Mouse (Mus musculus) olfactory bulb, adult 2 months (tissue): Measurements from ENCODE around the gene Tars2. TPM values are rescaled to one million over a fixed set of nuclear protein-coding genes. Genes with fewer than 3 reads are reported as not detected.

ENCODE experiments used
- H3K27ac ChIP-seq: fragments of 200-500 bp; 2 replicates; pipeline ENCODE4 v1.5.1; 2012; ENCODE audit warnings: low read depth, low read length; ENCODE audit not compliant: insufficient read depth
- H3K4me1 ChIP-seq: fragments of 200-500 bp; 2 replicates; pipeline ENCODE4 v1.6.1; 2012; ENCODE audit warnings: low read length; ENCODE audit not compliant: control insufficient read depth, insufficient read depth
- H3K4me3 ChIP-seq: fragments of 200-500 bp; 2 replicates; pipeline ENCODE4 v1.5.1; 2012; ENCODE audit warnings: mild to moderate bottlenecking, low read depth, low read length, moderate library complexity; ENCODE audit not compliant: insufficient read depth
- CTCF ChIP-seq: fragments of 200-500 bp; IDR thresholded peaks from 2 replicates; pipeline ENCODE4 v1.5.1; 2012; ENCODE audit warnings: low read depth, mild to moderate bottlenecking, low read length, moderate library complexity; ENCODE audit not compliant: insufficient read depth
- POLR2A ChIP-seq: fragments of 200-500 bp; IDR thresholded peaks from 2 replicates; pipeline ENCODE4 v1.6.1; 2012; ENCODE audit warnings: mild to moderate bottlenecking, low read depth, low read length, moderate library complexity; ENCODE audit not compliant: insufficient read depth
- WGBS: fragments of 180-500 bp; shearing (Covaris S2); methylation state at CpG from one replicate; pipeline ENCODE4 v1.1.7; 2018; 5-methylcytosine and 5-hydroxymethylcytosine counted together
- polyA plus RNA-seq: library from polyadenylated mRNA; stranded (reverse); fragments of >200 nt; gene quantifications from 2 replicates; pipeline ENCODE4 v1.2.4, GENCODE M21; 2012; ENCODE audit warnings: low replicate concordance; ENCODE audit not compliant: missing spikeins, insufficient read depth, insufficient read length

Gene Tars2
- polyA plus RNA-seq, 1 experiment, result not detected

DNA sequence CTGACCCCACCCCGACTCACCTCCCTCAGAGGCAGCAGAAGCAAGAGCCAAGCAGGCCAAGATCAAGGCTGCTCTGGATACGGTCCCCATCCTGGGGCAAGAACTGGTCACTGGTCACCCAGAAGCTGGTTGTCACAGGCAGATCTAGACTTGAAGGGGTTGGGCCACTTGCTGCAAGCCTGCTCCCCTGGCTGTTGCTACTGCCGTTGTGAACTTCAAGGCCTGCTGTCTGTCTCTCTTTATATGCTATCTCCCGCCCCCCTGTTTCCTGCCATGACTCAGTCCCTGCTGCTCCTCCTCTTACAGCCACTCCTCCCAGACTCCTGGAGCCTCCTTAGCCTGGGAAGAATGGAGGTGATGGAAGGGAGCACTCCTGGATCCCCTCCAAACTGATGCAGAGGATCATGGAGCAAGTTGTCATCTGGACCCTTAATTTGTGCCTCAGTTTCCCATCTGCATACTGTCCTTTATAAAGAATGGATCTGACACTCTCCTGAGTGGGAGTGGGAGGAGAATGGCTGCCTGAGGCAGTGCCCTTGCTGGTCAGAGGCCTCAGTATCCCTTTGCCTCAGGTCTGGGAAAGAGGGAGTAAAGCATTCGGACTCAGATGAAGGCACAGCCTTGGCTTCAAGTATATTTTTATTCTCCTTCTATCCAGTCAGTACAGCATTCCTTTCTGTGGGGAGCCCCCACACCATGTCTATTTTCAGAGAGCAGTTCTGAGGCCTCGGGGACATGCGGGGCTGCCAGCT, 20.5 kb downstream of the Tars2 start, which contains the start of gene Ecm1:
TSS of gene Ecm1 (minus strand) at position 217 of the 752 bp plus-strand sequence.
- H3K4me3 ChIP-seq, result no peak within 1 kb of the TSS
- TF ChIP-seq CTCF, result no peak
- TF ChIP-seq POLR2A, result no peak

DNA sequence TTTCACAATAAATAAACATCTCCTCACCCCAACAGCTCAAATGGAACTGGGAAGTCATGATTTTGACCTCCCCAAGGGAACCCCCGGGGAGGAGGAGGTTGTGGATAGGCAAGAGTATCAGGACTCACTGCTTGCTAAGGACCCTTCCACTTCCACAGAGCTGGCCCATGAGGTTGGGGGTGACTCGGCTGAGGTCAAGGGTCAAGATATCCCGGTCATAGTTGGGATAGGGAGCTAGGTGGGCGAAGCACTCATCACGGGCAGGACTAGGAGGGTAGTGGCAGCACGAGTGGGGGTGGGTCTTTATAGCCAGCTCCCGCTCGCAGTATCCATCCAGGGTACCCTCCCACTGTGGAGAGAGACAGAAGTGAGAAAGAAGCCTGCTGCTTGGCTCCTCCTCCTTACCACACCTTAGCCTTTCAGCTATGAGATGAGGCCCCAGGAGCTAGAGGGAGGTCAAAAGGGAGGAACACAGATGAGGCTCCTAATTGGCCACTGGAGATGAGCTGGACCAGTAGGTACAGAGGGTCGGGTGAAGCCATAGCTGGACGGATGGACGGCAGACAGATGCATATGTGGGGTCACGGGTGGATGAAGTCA, 24.8 kb downstream of the Tars2 start:
- 93% methylated on average over 12 of the region's 12 CpGs for WGBS
- no peak overlapping the region for H3K27ac ChIP-seq
- H3K4me3 ChIP-seq, result no peak overlapping the region
- no peak for TF ChIP-seq CTCF
- no peak for TF ChIP-seq POLR2A
- peaks cover 21% of the 10 kb centered on the region for H3K4me1 ChIP-seq

More for the DNA sequence above, 20.5 kb downstream of the Tars2 start, which contains the start of gene Ecm1:
- Histone ChIP-seq H3K27ac (no peak within 1 kb of the TSS), H3K4me1 (peaks cover 17% of the 10 kb centered on the region)
- 68% methylated on average over 7 of the region's 7 CpGs for WGBS

DNA sequence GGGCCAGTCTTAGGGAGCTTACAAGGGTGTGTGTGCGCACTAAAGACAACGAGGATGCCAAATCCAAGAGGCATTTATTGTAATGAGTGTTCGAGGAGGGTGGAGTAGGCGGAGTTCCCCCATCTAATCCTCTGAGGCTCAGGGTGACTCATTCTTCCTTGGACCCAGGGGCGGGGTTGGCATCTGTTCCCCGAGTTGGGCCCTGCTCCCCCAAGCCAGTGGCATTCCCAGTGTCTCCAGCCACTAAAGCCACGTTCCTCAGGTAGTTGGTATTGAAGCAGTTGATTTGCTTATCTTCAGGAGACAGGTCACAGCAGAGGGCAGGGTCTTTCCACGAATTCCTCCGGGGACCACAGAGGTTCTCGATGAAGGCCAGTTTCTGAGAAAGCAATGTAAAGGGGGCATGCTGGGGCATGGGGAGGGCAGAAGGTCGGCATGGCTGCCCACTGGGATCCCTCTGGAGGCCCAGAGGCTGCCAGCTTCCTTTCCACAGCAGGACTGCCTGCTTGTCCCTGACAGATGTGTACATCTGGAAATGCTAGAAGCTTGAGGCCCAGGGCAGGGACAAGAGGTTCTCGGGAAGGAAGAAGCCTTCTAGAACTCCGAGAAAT, 25.8 kb downstream of the Tars2 start:
- Histone ChIP-seq H3K4me3 (no peak overlapping the region), H3K4me1 (peaks cover 11% of the 10 kb centered on the region), H3K27ac (no peak overlapping the region)
- TF ChIP-seq CTCF (no peak), POLR2A (no peak)
- WGBS, result 65% methylated on average over 13 of the region's 13 CpGs

DNA sequence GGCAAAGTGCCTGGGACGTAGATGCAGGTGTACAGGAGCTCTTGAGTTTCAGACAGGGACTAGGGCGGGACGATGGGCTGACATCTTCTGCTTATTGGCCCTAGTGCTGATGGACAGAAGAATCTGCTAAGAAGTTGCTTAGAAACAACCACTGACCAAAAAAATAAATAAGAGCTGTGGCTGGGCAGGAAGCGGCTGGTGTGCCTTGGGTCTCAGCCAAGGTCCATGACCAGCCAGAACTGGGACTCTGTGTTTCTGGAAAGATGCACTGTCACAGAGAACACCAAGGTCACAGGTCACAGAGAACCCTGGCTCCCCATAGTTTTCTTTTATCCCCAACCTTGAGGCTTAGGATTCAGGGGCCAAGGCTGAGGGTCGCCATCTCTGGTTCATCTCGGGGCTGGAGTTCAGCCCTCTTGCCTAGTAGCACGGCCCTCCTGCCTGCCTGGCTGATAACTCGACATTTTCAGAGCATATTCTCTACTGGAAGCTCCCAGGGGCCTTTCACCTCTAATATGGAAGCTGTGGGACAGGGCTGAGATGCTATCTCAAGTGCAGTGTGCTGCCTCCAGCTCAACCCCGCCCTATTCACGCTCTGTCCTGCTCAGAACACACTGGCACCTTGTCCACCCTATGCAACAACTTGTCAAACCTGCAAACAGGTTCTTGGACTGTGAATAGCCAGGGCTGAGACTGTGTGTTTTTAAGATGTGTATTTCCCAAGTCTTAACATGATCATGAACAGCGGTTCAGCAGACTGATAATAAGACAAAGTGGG, 27.1 kb downstream of the Tars2 start:
- TF ChIP-seq CTCF (no peak), POLR2A (no peak)
- Histone ChIP-seq H3K4me1 (peaks cover 10% of the 10 kb centered on the region), H3K27ac (no peak overlapping the region), H3K4me3 (no peak overlapping the region)
- 81% methylated on average over 11 of the region's 11 CpGs for WGBS

DNA sequence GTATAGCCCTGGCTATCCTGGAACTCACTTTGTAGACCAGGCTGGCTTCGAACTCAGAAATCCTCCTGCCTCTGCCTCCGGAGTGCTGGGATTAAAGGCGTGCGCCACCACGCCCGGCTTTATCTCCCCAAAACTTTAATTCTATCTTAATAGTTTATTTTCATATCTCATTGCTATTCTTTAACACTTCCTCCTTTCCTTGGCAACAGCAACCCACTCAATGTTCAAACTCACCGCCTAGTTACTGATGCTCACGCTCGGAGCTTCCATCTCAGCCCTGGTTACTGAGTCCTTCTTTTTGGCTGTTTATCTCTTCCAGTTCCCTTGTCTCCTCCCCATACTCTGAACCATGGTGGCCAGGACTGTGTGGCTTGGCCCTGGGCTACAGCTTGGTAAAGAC, 27.7 kb downstream of the Tars2 start:
- 80% methylated on average over 9 of the region's 9 CpGs for WGBS
- TF ChIP-seq POLR2A (no peak), CTCF (no peak)
- H3K4me3 ChIP-seq, result no peak overlapping the region
- H3K27ac ChIP-seq, result no peak overlapping the region
- H3K4me1 ChIP-seq, result peaks cover 10% of the 10 kb centered on the region

DNA sequence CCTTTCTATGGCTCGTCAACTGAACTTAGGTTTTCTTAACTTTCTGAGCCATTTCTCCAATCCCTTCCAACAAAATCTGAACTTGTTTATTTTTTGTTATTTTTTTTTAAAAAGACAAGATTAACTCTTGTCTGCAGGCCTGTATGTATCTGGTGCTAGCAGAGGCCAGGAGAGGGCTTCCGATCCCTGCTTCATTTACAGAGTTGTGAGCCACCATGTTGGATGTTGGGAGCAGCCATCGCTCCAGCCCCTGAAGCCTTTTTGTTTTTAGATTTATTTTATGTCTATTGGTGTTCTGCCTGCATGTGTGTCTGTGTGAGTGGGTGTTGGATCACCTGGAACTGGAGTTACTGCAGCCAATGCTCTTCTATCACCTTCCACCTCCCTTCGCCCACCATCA, 28.2 kb downstream of the Tars2 start:
- Histone ChIP-seq H3K4me1 (peaks cover 10% of the 10 kb centered on the region), H3K27ac (no peak overlapping the region), H3K4me3 (no peak overlapping the region)
- 90% methylated on average over 4 of the region's 4 CpGs for whole genome bisulfite sequencing
- TF ChIP-seq POLR2A (no peak), CTCF (no peak)

DNA sequence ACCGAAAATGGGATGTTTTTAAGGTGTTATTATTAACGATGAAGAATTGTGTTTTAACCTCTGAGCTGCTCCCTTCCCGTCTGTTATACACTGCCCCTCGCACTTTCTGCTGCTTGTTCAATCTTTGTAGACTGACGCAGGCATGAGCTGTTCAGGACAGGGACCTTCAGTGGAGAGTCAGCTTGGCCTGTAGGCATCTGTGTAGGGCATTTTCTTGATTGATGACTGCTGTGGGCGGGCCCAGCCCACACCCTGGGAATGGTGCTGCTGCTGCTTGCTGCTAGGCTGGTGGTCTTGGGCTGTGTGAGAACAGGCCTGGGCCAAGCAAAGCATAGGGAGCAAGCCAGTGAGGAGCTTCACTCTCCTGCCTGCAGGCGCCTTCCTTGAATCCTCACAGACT, 29.6 kb downstream of the Tars2 start:
- H3K27ac ChIP-seq, result no peak overlapping the region
- peaks cover 10% of the 10 kb centered on the region for H3K4me1 ChIP-seq
- 95% methylated on average over 7 of the region's 7 CpGs for WGBS
- TF ChIP-seq CTCF, result no peak
- H3K4me3 ChIP-seq, result no peak overlapping the region

DNA sequence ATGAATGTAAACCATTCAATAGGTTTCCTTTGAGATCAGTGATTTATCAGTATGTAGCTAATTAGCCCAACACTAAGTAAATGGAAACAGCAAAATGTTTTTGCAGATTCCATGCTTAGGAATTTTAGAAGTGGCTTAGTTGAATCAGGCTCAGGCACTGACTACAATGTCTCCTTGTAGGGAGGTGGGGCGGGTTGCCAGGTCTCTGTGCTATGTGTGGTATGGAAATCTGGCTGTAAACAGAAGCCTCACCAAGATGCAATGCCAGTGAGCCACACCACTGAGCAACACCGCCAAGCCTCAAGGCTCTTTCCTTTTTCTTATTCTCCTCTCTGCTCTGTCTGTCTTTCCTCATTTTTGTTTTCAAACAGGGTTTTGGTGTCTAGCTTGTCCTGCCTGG, 31.1 kb downstream of the Tars2 start:
- WGBS, result 78% methylated on average over 2 of the region's 2 CpGs
- Histone ChIP-seq H3K4me1 (peaks cover 6% of the 10 kb centered on the region), H3K4me3 (no peak overlapping the region), H3K27ac (no peak overlapping the region)
- no peak for TF ChIP-seq CTCF
- no peak for TF ChIP-seq POLR2A

DNA sequence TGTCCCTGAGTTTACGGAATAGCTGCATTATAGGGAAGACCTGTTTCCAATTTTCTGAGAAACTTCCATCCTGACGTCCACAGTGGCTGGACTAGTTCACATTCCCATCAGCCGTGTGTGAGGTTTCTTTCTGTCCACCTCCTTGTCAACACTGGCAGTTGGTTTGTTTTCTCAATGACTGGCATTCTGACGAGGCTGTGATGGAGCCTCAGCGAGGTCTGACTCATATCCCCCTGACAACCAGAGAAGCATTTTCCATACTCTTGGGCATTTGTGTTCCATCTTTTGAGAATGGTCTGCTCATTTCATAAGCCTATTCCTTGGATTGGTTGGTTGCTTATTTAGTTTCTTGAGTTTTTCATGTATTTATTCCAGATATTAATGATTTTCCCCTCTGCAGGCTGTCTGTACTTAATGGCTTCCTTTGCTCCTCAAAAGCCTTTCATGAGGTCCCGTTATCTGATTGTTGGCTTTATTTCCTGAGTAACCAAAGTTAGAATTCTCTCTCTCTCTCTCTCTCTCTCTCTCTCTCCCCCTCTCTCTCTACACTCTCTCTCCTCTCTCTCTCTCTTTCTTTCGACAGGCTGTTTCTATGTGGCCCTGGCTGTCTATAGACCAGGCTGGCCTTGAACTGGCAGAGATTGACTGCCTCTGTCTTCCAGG, 33.2 kb downstream of the Tars2 start:
- Histone ChIP-seq H3K27ac (no peak overlapping the region), H3K4me3 (no peak overlapping the region), H3K4me1 (no peaks in the 10 kb centered on the region)
- TF ChIP-seq POLR2A (no peak), CTCF (no peak)
- WGBS, result 57% methylated on average over 7 of the region's 7 CpGs
